Mouse (Mus musculus) brain, embryonic 14.5 days (tissue): ENCODE data around the gene Engase. TPM values are rescaled to one million over a fixed set of nuclear protein-coding genes. Genes with fewer than 3 reads are reported as not detected.

Source experiments
- DNase-seq: peaks from one replicate; pipeline ENCODE4 v3.0.0-alpha.2; 2011; ENCODE audit warnings: low read depth
- CTCF ChIP-seq: fragments of 200-500 bp; IDR thresholded peaks from 2 replicates; pipeline ENCODE4 v1.5.1; 2012; ENCODE audit warnings: inconsistent platforms, mild to moderate bottlenecking, moderate library complexity, borderline replicate concordance; ENCODE audit not compliant: insufficient read depth, insufficient read length; ENCODE audit errors: extremely low read depth
- POLR2A ChIP-seq: fragments of 200-500 bp; IDR thresholded peaks from 2 replicates; pipeline ENCODE4 v1.6.1; 2012; ENCODE audit warnings: mild to moderate bottlenecking, inconsistent platforms, borderline replicate concordance; ENCODE audit not compliant: poor library complexity, insufficient read depth, insufficient read length, severe bottlenecking; ENCODE audit errors: extremely low read depth
- polyA plus RNA-seq: library from polyadenylated mRNA; depleted of rRNA; stranded (reverse); fragments of >200 nt; gene quantifications from 2 replicates; pipeline ENCODE4 v1.2.3, GENCODE M21; 2012

Engase gene
- polyA plus RNA-seq, 1 experiment: 8.1 TPM

- TF ChIP-seq CTCF (no peak), POLR2A (no peak)
- DNase-seq: no peak
Measured at GRCm38 (mm10) chr11:118494001-118494737, 17.5 kb downstream of the Engase start.

GRCm38 (mm10) chr11:118495065-118495464 lies 18.4 kb downstream of the Engase start:
- no peak for TF ChIP-seq CTCF
- no peak for TF ChIP-seq POLR2A

GRCm38 (mm10) chr11:118496066-118496689 lies 19.5 kb downstream of the Engase start:
- no peak for DNase-seq
- no peak for TF ChIP-seq POLR2A
- TF ChIP-seq CTCF: no peak

More at GRCm38 (mm10) chr11:118495065-118495464, 18.4 kb downstream of the Engase start:
- DNase-seq: no peak

- TF ChIP-seq POLR2A (no peak), CTCF (no peak)
- no peak for DNase-seq
Measured at GRCm38 (mm10) chr11:118502990-118503389, 26.4 kb downstream of the Engase start.

GRCm38 (mm10) chr11:118503418-118504179 lies 27.0 kb downstream of the Engase start:
- TF ChIP-seq POLR2A (no peak), CTCF (no peak)
- DNase-seq: no peak

- no peak for DNase-seq
- TF ChIP-seq CTCF (no peak), POLR2A (no peak)
Measured at GRCm38 (mm10) chr11:118504180-118504454, 27.5 kb downstream of the Engase start.

GRCm38 (mm10) chr11:118507095-118507494 lies 30.5 kb downstream of the Engase start:
- DNase-seq: no peak
- TF ChIP-seq POLR2A: no peak
- no peak for TF ChIP-seq CTCF

- TF ChIP-seq POLR2A (no peak), CTCF (peak; percentile 97)
- peak; percentile 83 for DNase-seq
Measured at GRCm38 (mm10) chr11:118507904-118508303, 31.3 kb downstream of the Engase start.

GRCm38 (mm10) chr11:118508341-118508740 lies 31.7 kb downstream of the Engase start:
- TF ChIP-seq CTCF (no peak), POLR2A (no peak)
- no peak for DNase-seq

GRCm38 (mm10) chr11:118511851-118512250 lies 35.2 kb downstream of the Engase start:
- peak; percentile 89 for DNase-seq
- no peak for TF ChIP-seq CTCF

GRCm38 (mm10) chr11:118512257-118512910 lies 35.8 kb downstream of the Engase start:
- DNase-seq: peak; percentile 61
- TF ChIP-seq POLR2A: no peak
- no peak for TF ChIP-seq CTCF

GRCm38 (mm10) chr11:118517924-118518323 lies 41.3 kb downstream of the Engase start:
- no peak for TF ChIP-seq POLR2A
- no peak for TF ChIP-seq CTCF
- DNase-seq: no peak

- no peak for TF ChIP-seq POLR2A
- no peak for TF ChIP-seq CTCF
- no peak for DNase-seq
Measured at GRCm38 (mm10) chr11:118518743-118519142, 42.1 kb downstream of the Engase start.

GRCm38 (mm10) chr11:118520251-118520650 lies 43.6 kb downstream of the Engase start:
- TF ChIP-seq CTCF (peak; percentile 33; the same call in 1 of the 2 replicates), POLR2A (no peak)
- DNase-seq: no peak

- no peak for TF ChIP-seq POLR2A
- DNase-seq: no peak
Measured at GRCm38 (mm10) chr11:118520932-118521331, 44.3 kb downstream of the Engase start.
